ENCODE assay signal across 22 mouse cellular contexts in genomic region chr10:17646391-17646790, GRCm38 (mm10).
DNase-seq lines count a peak whose midpoint lies in the region; ATAC-seq lines count a peak whose summit lies in the region.
"Had no signal": no experiment of that assay in that cellular context is flagged by ENCODE, and none has a peak within 500 bp of the region (broad histone marks: within the 10 kb centered on the region; RNA-seq: fewer than 3 reads in every experiment).

No protein-coding gene starts in this region.

- peak overlapping the region; percentile 85 for H3K27ac ChIP-seq in intestine, embryonic 16.5 days (ENCODE audit: low read length)
- H3K27ac ChIP-seq in stomach, embryonic 16.5 days (ENCODE audit: low read length): no peak overlapping the region; the same call in 1 of the 2 replicates
- H3K27ac ChIP-seq: embryonic facial prominence, embryonic 10.5 days; forebrain, embryonic 13.5 days; heart, embryonic 13.5 days; hindbrain, postnatal 0 days; left cerebral cortex, adult 2 months; midbrain, embryonic 12.5 days; neural tube, embryonic 15.5 days had no signal

- no peaks in the 10 kb centered on the region for H3K9me3 ChIP-seq in intestine, embryonic 16.5 days (ENCODE audit: control insufficient read depth, low read length)
- no peaks in the 10 kb centered on the region for H3K9me3 ChIP-seq in stomach, embryonic 16.5 days (replicated peaks; ENCODE audit: control insufficient read depth, low read length)
- H3K9me3 ChIP-seq: embryonic facial prominence, embryonic 10.5 days; forebrain, embryonic 13.5 days; heart, embryonic 13.5 days; limb, embryonic 10.5 days; midbrain, embryonic 12.5 days; neural tube, embryonic 15.5 days had no signal

- H3K4me1 ChIP-seq in intestine, embryonic 16.5 days (ENCODE audit: control insufficient read depth, insufficient read depth, low read length): peaks cover 2% of the 10 kb centered on the region; the same call in 1 of the 2 replicates
- H3K4me1 ChIP-seq in stomach, embryonic 16.5 days (ENCODE audit: control insufficient read depth, insufficient read depth, low read length): no peaks in the 10 kb centered on the region
- H3K4me1 ChIP-seq: embryonic facial prominence, embryonic 10.5 days; forebrain, embryonic 13.5 days; midbrain, embryonic 12.5 days; neural tube, embryonic 15.5 days had no signal

- H3K27me3 ChIP-seq in intestine, embryonic 16.5 days (replicated peaks; ENCODE audit: control insufficient read depth, insufficient read depth, low read length): no peaks in the 10 kb centered on the region
- H3K27me3 ChIP-seq in stomach, embryonic 16.5 days (ENCODE audit: control insufficient read depth, insufficient read depth, low read length): no peaks in the 10 kb centered on the region
- H3K27me3 ChIP-seq: forebrain, embryonic 13.5 days; heart, embryonic 13.5 days; midbrain, embryonic 12.5 days; neural tube, embryonic 15.5 days had no signal

- H3K4me3 ChIP-seq in intestine, embryonic 16.5 days (ENCODE audit: low read length): no peak overlapping the region
- H3K4me3 ChIP-seq in stomach, embryonic 16.5 days (replicated peaks; ENCODE audit: low read length): no peak overlapping the region
- H3K4me3 ChIP-seq: embryonic facial prominence, embryonic 10.5 days; forebrain, embryonic 13.5 days; heart, embryonic 13.5 days; left cerebral cortex, adult 2 months; limb, embryonic 10.5 days; midbrain, embryonic 12.5 days; neural tube, embryonic 15.5 days had no signal

- DNase-seq in kidney, adult 9 months: peak; percentile 78
- peak; percentile 14 to 44 for DNase-seq in kidney, postnatal 4 days
- DNase-seq in layer of hippocampus, adult 9-11 months: no peak
- DNase-seq in urinary bladder, adult 2 months (ENCODE audit: low spot score): no peak
- no peak for DNase-seq in cerebellum, postnatal 14 days
- DNase-seq: adrenal gland, postnatal 10 days; cerebellum, adult 11-12 months; cerebellum, postnatal 36 days; heart, postnatal 4 days; lung, embryonic 14.5 days; lung, postnatal 4 days; retina, postnatal 1 day had no signal

- no peak overlapping the region for H3K9ac ChIP-seq in intestine, embryonic 16.5 days (ENCODE audit: low read depth, low read length)
- H3K9ac ChIP-seq in stomach, embryonic 16.5 days (ENCODE audit: low read length): no peak overlapping the region
- H3K9ac ChIP-seq: forebrain, embryonic 13.5 days; heart, embryonic 13.5 days; lung, embryonic 14.5 days; midbrain, embryonic 12.5 days; neural tube, embryonic 15.5 days had no signal

- no peaks in the 10 kb centered on the region for H3K36me3 ChIP-seq in intestine, embryonic 16.5 days (ENCODE audit: control insufficient read depth, insufficient read depth, low read length)
- no peaks in the 10 kb centered on the region for H3K36me3 ChIP-seq in stomach, embryonic 16.5 days (ENCODE audit: control insufficient read depth, insufficient read depth, low read length)
- H3K36me3 ChIP-seq: embryonic facial prominence, embryonic 10.5 days; heart, embryonic 13.5 days; limb, embryonic 10.5 days; midbrain, embryonic 12.5 days; neural tube, embryonic 15.5 days had no signal

- 60% methylated on average over 4 of the region's 4 CpGs for WGBS in intestine, embryonic 16.5 days
- 75% methylated on average over 4 of the region's 4 CpGs for WGBS in stomach, embryonic 16.5 days

- ATAC-seq in intestine, embryonic 16.5 days: peak; percentile 93
- ATAC-seq in stomach, embryonic 16.5 days (ENCODE audit: insufficient read depth, low FRiP score): peak; percentile 73
- ATAC-seq: forebrain, embryonic 13.5 days; hindbrain, postnatal 0 days had no signal

- no peak overlapping the region; the same call in 1 of the 2 replicates for H3K4me2 ChIP-seq in intestine, embryonic 16.5 days (ENCODE audit: low read depth, low read length)
- no peak overlapping the region for H3K4me2 ChIP-seq in stomach, embryonic 16.5 days (ENCODE audit: low read depth, low read length)
- H3K4me2 ChIP-seq: forebrain, embryonic 13.5 days; heart, embryonic 13.5 days; lung, embryonic 14.5 days; midbrain, embryonic 12.5 days; neural tube, embryonic 15.5 days had no signal

Comparison
In these comparisons a context has a peak if more than half of its experiments do, and no peak if none do; other contexts are left out.
1. DNase-seq: peak in kidney, adult 9 months (single experiment) and kidney, postnatal 4 days (2 of 2); none in layer of hippocampus, adult 9-11 months (single experiment), urinary bladder, adult 2 months (single experiment) and cerebellum, postnatal 14 days (0 of 2).